Mouse (Mus musculus): ENCODE measurements around the gene Men1. TPM values are rescaled to one million over a fixed set of nuclear protein-coding genes. Genes with fewer than 3 reads are reported as not detected.

Men1 gene
- polyA plus RNA-seq, 3 experiments from 2014 or later, result 15.8 to 18.7 (median 16.3) TPM

DNA sequence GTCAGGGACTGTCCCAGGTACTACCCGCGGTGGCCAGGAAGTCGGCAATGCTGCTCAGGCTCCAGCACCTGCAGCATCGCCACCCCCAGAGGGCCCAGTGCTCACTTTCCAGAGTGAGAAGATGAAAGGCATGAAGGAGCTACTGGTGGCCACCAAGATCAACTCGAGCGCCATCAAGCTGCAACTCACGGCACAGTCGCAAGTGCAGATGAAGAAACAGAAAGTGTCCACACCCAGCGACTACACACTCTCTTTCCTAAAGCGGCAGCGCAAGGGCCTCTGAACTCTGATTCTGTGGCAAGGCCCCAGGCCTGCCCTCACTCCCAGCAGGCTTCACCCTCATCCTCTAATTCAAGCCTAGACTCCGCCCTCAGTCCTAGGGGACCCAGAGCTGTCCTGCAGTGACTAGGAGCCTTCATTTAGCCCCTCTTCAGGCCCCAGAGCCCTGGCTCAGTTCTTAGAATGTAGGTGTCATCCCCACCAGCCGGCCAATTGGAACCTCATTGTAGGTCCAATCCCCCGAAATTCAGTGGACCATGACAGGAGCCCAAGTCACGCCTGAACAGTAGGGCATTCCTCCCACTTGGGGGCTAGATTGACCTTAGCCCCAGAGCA, 5.2 kb downstream of the Men1 start:
- peak; percentile 71 for ATAC-seq

DNA sequence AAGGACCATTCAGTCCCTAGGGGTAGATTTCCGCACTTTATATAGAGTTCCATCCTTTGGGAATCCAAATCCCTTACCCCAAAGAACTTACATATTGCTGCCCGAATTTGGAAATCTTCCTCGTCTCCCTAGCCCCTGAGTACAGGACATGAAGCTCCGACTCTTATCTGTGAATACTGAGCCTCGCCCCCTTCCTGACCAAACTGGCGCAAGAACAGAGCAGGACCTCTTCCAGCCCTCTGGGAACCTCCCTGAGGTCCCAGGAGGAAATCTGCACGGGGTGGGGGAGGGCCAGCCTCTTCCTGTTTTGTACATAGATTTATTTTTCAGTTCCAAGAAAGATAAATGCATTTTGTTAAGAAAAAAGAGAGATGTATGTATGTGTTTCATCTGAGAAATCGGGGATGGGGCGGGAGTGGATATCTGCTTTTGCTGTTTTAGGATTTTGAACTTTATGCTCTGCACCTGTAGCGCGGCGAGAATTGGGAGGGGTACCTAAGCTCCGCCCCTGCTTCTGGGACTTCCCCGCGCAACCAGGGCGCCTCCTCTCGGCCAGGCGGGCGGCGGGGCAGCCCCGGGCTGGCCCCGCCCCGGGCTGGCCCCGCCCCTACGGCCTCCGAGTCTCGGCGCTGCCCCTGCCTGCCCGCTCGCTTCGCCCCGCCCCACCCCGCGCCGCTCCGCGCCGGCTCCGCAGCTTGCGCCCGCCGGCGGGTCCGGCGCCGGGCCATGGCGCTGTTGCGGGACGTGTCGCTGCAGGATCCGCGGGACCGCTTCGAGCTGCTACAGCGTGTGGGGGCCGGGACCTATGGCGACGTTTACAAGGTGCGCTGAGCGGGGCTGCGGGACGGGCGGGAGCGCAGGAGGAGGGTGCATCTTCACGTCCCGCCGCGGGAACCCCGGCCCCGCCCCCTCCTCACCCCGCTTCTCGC, 6.0 kb downstream of the Men1 start, which contains the start of gene Map4k2:
TSS of gene Map4k2 (plus strand) at position 612 of the 929 bp plus-strand sequence.
- ATAC-seq, result peak; percentile 67

GRCm38 (mm10) chr19:6341453-6342077, 6.8 kb downstream of the Men1 start:
- ATAC-seq, result no peak

DNA sequence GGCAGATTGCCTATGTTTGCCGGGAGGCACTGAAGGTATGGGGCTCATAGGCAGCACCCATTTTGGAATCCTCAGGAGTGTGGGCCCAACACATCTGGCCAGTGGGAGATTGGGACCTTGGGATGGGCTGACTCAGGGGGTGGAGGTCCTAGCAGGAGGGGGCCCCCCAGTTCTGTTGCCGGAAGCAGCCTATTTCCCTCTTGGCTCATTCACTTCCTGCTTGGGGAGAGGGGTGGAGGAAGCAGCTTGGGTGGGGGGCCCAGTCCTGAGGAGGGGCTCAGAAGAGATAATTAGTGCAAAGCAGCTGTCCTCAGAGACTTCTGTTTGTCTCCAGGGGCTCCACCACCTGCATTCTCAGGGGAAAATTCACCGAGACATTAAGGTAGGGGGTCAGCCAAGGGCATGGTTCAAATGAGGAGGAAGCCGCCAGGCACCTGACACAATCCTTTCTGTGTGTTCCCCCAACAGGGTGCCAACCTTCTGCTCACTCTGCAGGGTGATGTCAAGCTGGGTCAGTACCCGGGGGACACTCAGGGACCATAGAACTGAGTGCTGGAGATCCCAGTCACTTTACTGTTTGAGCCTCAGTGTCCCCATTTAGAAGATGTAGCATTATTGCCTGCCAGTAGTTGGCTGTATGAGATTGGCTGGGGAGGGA, 7.6 kb downstream of the Men1 start:
- no peak for ATAC-seq

DNA sequence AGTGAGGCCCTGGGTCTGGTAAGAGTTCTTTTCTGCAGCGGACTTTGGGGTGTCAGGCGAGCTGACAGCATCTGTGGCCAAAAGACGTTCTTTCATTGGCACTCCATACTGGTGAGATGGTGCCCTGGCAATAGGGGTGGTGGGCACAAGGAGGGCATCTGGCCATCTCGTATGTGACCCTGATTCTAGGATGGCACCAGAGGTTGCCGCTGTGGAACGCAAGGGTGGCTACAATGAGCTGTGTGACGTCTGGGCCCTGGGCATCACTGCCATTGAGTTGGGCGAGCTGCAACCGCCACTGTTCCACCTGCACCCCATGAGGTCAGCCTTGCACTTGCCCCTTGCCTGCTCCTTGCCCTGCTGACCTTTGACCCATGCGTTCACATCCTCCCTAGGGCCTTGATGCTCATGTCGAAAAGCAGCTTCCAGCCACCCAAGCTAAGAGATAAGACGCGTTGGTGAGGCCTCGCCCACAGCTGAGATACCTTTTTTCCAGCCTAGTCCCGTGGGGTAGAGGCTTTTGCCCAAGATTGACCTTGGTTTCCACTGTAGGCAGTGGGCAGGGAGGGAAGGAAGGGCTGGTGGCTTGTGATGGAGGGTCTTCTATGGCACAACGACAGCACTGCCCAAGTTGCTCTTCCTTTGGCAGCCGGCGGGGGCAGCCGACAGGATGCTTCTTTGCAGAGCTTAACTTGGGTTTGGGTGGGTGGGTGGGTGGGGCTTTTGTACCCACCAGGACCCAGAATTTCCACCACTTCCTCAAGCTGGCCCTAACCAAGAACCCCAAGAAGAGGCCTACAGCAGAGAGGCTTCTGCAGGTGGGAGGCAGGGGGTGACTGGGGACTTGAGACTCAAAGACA, 8.5 kb downstream of the Men1 start:
- no peak for ATAC-seq

DNA sequence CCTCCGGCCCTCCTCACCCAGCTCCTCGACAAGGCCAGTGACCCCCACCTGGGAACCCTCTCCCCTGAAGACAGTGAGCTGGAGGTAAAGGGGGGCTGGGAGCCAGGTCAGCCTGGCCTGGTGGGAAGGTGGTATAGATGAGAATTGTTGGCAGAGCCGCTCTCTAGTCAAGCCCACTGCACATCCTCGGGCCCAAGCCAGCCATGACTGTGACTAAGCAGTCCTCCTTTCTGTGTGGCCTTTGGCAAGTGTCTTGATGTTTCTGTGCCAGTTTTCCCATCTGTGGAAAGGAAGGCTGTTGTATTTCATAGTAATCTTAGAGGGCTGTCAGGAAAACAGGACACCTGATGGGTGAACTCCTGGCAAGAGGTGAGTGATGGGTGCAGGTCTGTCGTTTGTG, 9.2 kb downstream of the Men1 start:
- no peak for ATAC-seq

- ATAC-seq, result no peak
Observed at GRCm38 (mm10) chr19:6346023-6346422, 11.2 kb downstream of the Men1 start.

- ATAC-seq, result no peak
Observed at GRCm38 (mm10) chr19:6346661-6347060, 11.9 kb downstream of the Men1 start.

DNA sequence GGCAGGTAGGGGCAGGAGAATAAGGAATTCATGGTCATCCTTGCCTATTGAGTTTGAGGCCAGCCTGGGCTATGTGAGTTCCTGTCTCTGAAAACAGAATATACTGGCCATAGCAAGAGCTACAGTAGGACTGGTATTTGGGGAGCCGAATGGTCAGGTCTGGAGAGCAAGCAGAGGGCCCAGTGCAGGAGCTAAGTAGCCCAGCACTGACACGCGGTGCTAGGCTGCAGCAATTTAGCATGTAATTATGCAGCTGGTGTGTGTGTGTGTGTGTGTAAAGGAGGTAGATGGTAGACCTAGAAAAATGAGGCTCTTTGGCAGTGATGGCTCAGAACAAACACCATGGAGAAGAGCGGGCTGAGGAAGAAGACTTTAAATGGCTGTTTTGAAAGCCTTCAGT, 12.8 kb downstream of the Men1 start:
- ATAC-seq, result no peak

DNA sequence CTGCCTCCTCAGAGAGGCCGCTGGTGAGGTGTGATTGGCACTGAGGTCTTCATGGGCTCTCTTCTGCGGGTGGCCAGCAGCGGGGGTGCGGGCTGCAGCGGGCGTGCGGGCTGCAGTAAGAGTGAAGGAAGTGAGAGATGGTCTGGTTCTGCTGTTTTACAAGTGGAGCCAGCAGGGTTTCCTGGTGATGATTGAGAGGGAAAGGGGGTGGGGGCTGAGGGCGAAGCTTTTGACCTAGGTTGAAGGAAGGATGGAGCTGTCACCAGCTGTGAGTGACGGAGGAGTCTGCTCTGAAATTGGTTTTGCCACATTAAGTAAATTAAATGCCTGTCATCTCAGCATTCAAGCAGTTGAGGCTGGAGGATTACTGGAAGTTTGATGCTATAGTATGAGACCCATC, 13.9 kb downstream of the Men1 start:
- no peak for ATAC-seq

GRCm38 (mm10) chr19:6349215-6349983, 14.6 kb downstream of the Men1 start:
- ATAC-seq, result no peak

DNA sequence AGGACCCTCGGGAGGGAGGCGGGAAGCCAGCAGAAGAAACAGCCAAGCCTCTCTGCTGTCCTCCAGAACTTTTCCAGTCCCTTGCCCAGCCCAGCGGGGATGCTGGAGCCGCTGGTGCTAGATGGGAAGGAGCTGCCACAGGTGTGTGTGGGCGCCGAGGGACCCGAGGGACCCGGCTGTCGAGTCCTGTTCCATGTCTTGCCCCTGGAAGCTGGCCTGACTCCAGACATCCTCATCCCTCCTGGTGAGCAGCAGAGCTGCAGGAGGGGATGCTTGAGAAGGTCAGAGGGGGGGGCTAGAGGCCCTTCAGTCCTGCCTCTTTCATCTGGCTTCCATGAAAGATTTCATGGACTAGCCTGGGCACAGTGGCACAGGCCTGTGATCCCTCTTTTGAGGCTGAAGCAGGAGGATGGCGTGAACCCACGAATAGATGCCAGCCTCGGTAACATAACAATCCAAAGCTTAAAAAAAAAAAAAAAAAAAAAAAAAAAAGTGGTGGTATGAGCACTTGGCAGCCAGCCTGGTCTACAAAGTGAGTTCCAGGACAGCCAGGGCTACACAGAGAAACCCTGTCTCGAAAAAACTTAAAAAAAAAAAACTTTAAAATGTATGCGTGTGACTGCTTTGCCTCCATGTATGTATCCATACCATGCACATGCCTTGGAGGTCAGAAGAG, 16.8 kb downstream of the Men1 start:
- ATAC-seq, result no peak

DNA sequence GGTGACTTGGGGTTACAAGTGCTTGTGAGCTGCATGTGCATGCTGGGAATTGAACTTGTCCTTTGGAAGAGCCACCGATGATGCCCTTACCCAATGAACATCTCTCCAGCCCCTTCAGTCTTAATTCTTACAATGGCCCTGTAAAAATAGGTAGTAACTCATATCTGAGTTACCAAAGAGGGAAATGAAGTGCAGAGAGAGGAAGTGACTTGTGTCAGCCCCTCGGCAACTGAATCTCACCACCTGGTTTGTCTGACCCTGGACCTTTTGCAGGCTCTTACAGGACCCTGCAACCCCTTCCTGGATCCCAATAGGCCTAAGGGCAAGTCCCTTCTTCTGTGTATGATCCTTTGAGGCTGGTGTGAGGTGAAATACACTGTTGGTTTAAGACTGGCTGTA, 17.3 kb downstream of the Men1 start:
- no peak for ATAC-seq

- no peak for ATAC-seq
Observed at GRCm38 (mm10) chr19:6354030-6354429, 19.3 kb downstream of the Men1 start.

GRCm38 (mm10) chr19:6361291-6361690, 26.5 kb downstream of the Men1 start:
- no peak for ATAC-seq

DNA sequence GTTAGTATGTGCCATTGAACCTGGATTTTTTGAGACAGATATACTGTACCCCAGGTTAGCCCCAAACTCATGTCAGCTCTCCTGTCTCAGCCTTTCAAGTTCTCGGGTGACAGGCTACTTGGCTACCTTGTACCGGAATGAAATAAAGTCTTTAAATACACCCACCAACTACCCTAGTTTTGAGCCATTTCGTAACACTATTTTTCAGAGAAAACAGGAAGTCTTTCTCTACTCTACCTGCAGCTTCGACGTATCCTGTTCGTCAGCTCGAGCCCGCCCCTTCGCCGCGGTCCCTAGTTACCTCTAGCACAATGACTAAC, 28.3 kb downstream of the Men1 start:
- ATAC-seq, result peak; percentile 76

- peak; percentile 85 for ATAC-seq
Observed at GRCm38 (mm10) chr19:6363411-6364240, 28.8 kb downstream of the Men1 start, which contains the start of gene Sf1. TSS of gene Sf1 (plus strand) at chr19:6363690.

GRCm38 (mm10) chr19:6364317-6364725, 29.5 kb downstream of the Men1 start:
- no peak for ATAC-seq

GRCm38 (mm10) chr19:6364842-6365241, 30.1 kb downstream of the Men1 start:
- no peak for ATAC-seq

DNA sequence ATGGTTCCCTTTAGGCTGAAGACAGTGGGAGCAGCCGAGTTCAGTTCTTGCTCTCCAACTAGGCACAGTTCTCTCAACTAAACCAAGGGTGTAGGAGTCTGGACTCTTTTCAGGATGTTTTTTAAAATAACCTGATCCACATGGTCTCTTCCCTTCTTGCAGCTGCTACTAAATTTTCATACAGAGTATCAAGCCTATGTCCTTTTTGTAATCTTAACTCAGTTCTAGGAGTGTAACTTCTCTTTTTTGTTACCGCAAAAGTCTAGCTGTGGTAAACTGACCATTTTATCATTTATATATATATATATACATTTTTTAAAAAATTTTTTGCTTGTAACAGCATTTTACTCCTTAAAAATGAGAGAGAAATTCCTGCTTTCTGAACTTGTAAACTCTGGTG, 35.4 kb downstream of the Men1 start:
- no peak for ATAC-seq
